Mouse (Mus musculus): Measurements from ENCODE around the gene Rufy1. TPM values are rescaled to one million over a fixed set of nuclear protein-coding genes. Genes with fewer than 3 reads are reported as not detected.

The Rufy1 gene
- polyA plus RNA-seq, 1 experiment from 2014 or later: 24.7 TPM

DNA sequence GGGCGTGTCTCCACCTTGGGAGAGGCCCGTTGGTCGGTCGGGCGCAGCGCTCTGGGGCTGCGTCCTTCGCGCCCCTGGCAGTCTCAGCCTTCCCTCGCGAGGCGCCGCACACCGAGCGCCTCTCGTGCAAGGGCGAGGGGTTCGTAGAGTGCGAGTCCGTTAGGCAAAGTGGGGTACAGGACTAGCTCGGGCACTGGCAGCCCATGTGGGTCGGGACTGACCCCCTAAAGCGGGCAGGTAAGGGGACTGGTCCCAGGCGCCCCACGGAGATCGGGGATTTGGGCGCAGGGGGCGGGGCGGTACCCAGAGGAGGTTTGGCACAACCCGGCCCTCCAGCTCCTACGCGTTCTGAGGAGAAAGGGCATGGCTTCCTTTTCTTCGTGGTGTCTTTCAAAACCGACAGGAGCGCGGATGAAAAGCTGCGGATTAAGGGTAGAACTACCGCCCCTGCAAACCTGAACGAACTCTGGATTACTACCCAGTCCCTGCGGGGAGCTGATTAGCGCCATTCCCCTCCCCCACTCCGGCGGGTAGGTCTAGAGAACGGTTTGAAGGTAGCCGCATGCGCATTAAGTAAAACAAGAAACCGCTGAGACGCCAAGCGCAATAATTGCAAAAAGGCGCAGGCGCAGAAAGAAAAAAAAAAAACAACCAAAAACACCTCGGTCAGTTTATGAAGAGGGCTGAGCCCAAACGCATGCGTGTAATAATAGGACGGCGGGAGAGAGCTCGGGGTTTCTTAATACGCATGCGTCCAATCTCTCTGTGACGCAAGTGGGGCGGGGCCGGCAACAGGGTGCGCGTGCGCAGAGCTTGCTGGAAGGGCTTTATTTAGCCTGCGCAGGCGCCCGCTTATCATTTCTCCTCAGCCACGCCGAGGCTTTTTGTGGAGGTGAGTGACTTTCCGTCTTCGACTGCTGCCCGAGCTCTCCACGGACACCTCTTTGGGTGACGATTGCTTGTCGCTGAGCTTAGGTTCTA lies 53.7 kb downstream of the Rufy1 start, which contains the start of gene Hnrnph1:
Gene Hnrnph1, plus strand, starts transcription at position 80 of the 981 bp plus-strand sequence.
- DNase-seq (ENCODE audit: low spot score, missing footprints) (peak; percentile 100), ATAC-seq (ENCODE audit: low FRiP score) (peak; percentile 90)
- Histone ChIP-seq H3K27me3 (ENCODE audit: control insufficient read depth, insufficient read depth, low read length) (peaks cover 10% of the 10 kb centered on the region), H3K9me3 (ENCODE audit: control insufficient read depth, low read length) (no peaks in the 10 kb centered on the region), H3K9ac (ENCODE audit: low read length) (peak within 1 kb of the TSS; percentile 100), H3K4me1 (ENCODE audit: control insufficient read depth, insufficient read depth, low read length) (peaks cover 28% of the 10 kb centered on the region), H3K27ac (ENCODE audit: low read depth, low read length) (peak within 1 kb of the TSS; percentile 98), H3K4me2 (peak within 1 kb of the TSS; percentile 97), H3K36me3 (ENCODE audit: control insufficient read depth, insufficient read depth, low read length) (peaks cover 9% of the 10 kb centered on the region; the same call in 1 of the 2 replicates), H3K4me3 (ENCODE audit: low read depth, low read length) (peak within 1 kb of the TSS; percentile 96)
- under 1% methylated on average over 76 of the region's 76 CpGs for WGBS

DNA sequence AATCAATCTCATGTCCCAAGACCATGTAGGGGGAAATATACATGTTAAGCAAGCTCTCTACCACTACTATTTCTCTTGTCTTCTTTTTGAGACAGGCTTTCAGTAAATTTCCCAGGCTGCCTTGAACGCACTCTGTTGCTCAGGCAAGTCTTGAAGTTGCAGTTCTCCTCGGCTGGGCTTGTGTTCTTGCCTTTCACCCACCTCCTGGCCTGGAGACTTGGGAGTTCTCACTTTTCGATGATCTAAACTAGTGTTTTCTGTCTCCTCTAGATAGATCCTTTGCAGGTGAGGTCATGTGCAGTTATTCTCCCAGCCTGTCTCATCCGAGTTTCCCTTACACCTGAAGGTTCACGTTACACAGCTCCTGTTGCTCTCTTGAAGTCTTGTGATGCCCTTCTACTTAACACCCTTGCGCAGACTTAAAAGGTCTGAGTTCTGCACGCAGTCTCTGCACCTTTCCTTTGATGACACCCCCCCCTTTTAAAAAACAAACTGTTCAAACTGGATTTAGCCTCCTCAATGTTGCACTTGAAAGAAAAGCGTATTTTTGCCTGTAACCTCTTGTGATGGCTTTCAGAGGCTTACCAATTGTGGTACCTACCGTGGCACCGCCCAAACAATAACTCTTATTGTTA lies 54.7 kb downstream of the Rufy1 start:
- H3K4me1 ChIP-seq (ENCODE audit: control insufficient read depth, insufficient read depth, low read length): peaks cover 29% of the 10 kb centered on the region
- 22% methylated on average over 10 of the region's 10 CpGs for whole genome bisulfite sequencing
- peak overlapping the region; percentile 96 for H3K4me3 ChIP-seq (ENCODE audit: low read depth, low read length)
- peak overlapping the region; percentile 100 for H3K9ac ChIP-seq (ENCODE audit: low read length)
- H3K4me2 ChIP-seq: peak overlapping the region; percentile 97
- ATAC-seq (ENCODE audit: low FRiP score) (no peak), DNase-seq (ENCODE audit: low spot score, missing footprints) (peak; percentile 88)
- H3K36me3 ChIP-seq (ENCODE audit: control insufficient read depth, insufficient read depth, low read length): peaks cover 6% of the 10 kb centered on the region; the same call in 1 of the 2 replicates
- peaks cover 12% of the 10 kb centered on the region for H3K27me3 ChIP-seq (ENCODE audit: control insufficient read depth, insufficient read depth, low read length)
- H3K27ac ChIP-seq (ENCODE audit: low read depth, low read length): peak overlapping the region; percentile 98
- H3K9me3 ChIP-seq (ENCODE audit: control insufficient read depth, low read length): no peaks in the 10 kb centered on the region

DNA sequence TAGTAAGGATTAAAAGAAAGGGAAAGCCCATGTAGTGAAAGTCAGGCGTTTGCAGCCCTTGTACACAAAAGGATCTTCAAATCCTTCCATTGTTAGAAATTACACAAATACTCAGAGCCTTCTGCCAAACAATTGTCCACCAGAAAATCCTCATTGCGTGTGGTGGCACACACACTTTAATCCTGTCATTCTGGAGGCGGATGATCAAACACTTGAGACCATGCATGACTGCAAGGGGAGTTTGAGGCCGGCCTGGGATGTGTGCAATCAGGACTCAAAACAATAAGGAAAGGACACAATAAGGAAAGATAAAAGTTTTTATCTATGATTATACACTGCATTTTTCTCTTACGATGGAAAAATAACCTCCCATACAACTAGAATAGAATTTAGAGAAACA lies 55.5 kb downstream of the Rufy1 start:
- Histone ChIP-seq H3K27me3 (ENCODE audit: control insufficient read depth, insufficient read depth, low read length) (peaks cover 12% of the 10 kb centered on the region), H3K9me3 (ENCODE audit: control insufficient read depth, low read length) (no peaks in the 10 kb centered on the region), H3K27ac (ENCODE audit: low read depth, low read length) (no peak overlapping the region), H3K4me3 (ENCODE audit: low read depth, low read length) (no peak overlapping the region), H3K4me1 (ENCODE audit: control insufficient read depth, insufficient read depth, low read length) (peaks cover 30% of the 10 kb centered on the region), H3K9ac (ENCODE audit: low read length) (no peak overlapping the region), H3K4me2 (no peak overlapping the region), H3K36me3 (ENCODE audit: control insufficient read depth, insufficient read depth, low read length) (peaks cover 5% of the 10 kb centered on the region; the same call in 1 of the 2 replicates)
- 17% methylated on average over 5 of the region's 5 CpGs for WGBS
- DNase-seq (ENCODE audit: low spot score, missing footprints) (peak; percentile 86), ATAC-seq (ENCODE audit: low FRiP score) (no peak)

DNA sequence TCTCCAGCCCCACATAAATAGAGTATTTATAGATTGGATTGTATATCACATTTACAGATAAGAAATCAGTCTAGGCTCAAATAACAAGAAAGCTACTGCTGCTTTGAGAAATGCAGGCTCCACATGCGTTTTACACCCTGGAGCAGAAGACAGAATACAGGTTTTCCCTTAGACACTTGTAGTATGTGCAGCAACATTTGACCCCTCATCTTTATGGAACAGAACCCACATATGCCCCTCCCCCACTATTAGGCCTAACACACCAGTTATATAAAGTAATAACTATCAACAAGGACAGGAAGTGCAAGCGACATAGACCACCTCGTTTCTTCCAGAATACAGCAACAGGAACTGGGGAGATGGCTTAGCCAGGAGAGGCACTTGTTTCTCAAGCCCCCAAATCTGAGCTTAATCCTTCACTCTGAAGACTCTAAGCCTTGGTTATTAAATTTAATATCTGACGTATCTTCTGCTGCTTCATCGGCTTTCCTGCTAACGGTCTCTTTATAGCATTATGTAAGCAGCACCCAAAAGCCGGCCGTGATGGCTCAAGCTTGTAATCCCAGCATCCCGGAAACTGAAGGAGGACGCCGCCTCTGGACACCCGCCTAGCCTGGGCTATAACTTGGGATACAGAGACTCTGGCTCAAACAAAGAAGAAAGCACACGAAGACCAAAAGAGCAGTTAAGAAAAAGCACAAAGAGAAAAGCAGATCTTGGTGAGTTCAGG lies 56.5 kb downstream of the Rufy1 start:
- no peak for ATAC-seq (ENCODE audit: low FRiP score)
- no peak overlapping the region for H3K4me2 ChIP-seq
- peaks cover 12% of the 10 kb centered on the region for H3K27me3 ChIP-seq (ENCODE audit: control insufficient read depth, insufficient read depth, low read length)
- H3K4me3 ChIP-seq (ENCODE audit: low read depth, low read length): no peak overlapping the region
- peak; percentile 86 for DNase-seq (ENCODE audit: low spot score, missing footprints)
- H3K4me1 ChIP-seq (ENCODE audit: control insufficient read depth, insufficient read depth, low read length): peaks cover 26% of the 10 kb centered on the region
- H3K9me3 ChIP-seq (ENCODE audit: control insufficient read depth, low read length): no peaks in the 10 kb centered on the region
- H3K27ac ChIP-seq (ENCODE audit: low read depth, low read length): no peak overlapping the region
- no peak overlapping the region for H3K9ac ChIP-seq (ENCODE audit: low read length)
- WGBS: 69% methylated on average over 13 of the region's 13 CpGs
- peaks cover under 1% of the 10 kb centered on the region; the same call in 1 of the 2 replicates for H3K36me3 ChIP-seq (ENCODE audit: control insufficient read depth, insufficient read depth, low read length)

DNA sequence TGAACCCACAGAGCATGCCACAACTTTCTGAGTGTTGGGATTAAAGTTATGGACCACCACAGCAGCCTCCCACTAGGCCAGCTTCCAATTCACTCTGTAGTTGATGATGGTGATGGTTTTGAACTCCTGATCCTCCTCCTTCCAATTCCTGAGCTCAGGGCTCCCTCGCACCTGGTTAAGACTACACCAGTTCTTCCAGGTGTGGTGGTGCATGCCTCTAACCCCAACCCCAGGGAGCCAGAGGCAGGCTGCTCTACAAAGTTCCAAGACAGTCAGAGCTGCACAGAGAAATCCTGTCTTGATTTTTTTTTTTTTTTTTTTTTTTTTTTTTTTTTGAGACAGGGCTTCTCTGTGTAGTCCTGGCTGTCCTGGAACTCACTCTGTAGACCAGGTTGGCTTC lies 57.3 kb downstream of the Rufy1 start:
- Histone ChIP-seq H3K4me2 (no peak overlapping the region), H3K4me3 (ENCODE audit: low read depth, low read length) (no peak overlapping the region), H3K36me3 (ENCODE audit: control insufficient read depth, insufficient read depth, low read length) (no peaks in the 10 kb centered on the region), H3K9me3 (ENCODE audit: control insufficient read depth, low read length) (no peaks in the 10 kb centered on the region), H3K9ac (ENCODE audit: low read length) (no peak overlapping the region), H3K4me1 (ENCODE audit: control insufficient read depth, insufficient read depth, low read length) (peaks cover 23% of the 10 kb centered on the region), H3K27ac (ENCODE audit: low read depth, low read length) (no peak overlapping the region), H3K27me3 (ENCODE audit: control insufficient read depth, insufficient read depth, low read length) (peaks cover 12% of the 10 kb centered on the region)
- ATAC-seq (ENCODE audit: low FRiP score) (no peak), DNase-seq (ENCODE audit: low spot score, missing footprints) (peak; percentile 79)
- 100% methylated on average over 1 of the region's 1 CpGs for WGBS

DNA sequence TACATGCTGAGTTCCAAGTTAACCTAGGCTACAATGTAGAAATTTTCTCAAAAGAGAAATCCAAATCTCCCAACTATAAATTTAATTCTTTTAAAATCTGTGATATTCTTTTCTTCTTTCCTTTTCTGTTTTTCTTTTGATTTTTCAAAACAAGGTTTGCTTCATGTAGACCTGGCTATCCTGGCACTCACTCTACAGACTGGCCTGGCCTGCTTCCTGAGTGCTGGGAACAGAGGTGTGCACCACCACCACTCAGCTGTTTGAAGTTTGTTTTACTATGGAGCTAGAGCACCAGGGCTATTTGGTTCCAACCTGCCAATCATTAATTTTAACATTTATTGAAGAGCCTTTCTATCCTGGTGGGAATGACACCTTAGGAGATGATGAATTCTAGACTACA lies 57.8 kb downstream of the Rufy1 start:
- peaks cover 23% of the 10 kb centered on the region for H3K4me1 ChIP-seq (ENCODE audit: control insufficient read depth, insufficient read depth, low read length)
- no peaks in the 10 kb centered on the region for H3K36me3 ChIP-seq (ENCODE audit: control insufficient read depth, insufficient read depth, low read length)
- H3K27me3 ChIP-seq (ENCODE audit: control insufficient read depth, insufficient read depth, low read length): peaks cover 12% of the 10 kb centered on the region
- H3K9me3 ChIP-seq (ENCODE audit: control insufficient read depth, low read length): no peaks in the 10 kb centered on the region
- no peak overlapping the region for H3K4me3 ChIP-seq (ENCODE audit: low read depth, low read length)
- DNase-seq (ENCODE audit: low spot score, missing footprints): peak; percentile 75
- ATAC-seq (ENCODE audit: low FRiP score): no peak
- H3K9ac ChIP-seq (ENCODE audit: low read length): no peak overlapping the region
- no peak overlapping the region for H3K4me2 ChIP-seq
- no peak overlapping the region for H3K27ac ChIP-seq (ENCODE audit: low read depth, low read length)

DNA sequence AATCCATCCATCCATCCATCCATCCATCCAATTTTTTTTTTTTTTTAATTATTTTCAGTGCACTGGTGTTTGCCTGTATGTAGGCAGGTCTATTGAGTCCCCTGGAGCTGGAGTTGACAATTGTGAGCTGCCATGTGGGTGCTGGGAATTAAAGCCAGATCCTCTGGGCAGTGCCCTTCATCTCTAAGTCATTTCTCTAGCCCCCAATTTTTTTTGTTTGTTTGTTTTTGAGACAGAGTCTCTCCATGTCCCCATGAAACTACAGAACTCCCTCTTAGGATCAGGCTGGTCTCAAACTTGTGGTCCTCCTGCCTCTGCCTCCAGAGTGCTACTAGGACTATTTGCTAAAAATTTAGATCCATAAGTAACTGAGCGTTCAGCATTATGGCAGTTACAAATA lies 59.0 kb downstream of the Rufy1 start:
- DNase-seq (ENCODE audit: low spot score, missing footprints): peak; percentile 88
- Histone ChIP-seq H3K4me3 (ENCODE audit: low read depth, low read length) (peak overlapping the region; percentile 25; the same call in 1 of the 2 replicates), H3K27ac (ENCODE audit: low read depth, low read length) (no peak overlapping the region), H3K9ac (ENCODE audit: low read length) (peak overlapping the region; percentile 78; the same call in 1 of the 2 replicates), H3K4me1 (ENCODE audit: control insufficient read depth, insufficient read depth, low read length) (peaks cover 23% of the 10 kb centered on the region), H3K4me2 (0 out of 2 replicates have a peak overlapping the region, but pooled peaks have one; percentile 58), H3K9me3 (ENCODE audit: control insufficient read depth, low read length) (no peaks in the 10 kb centered on the region), H3K36me3 (ENCODE audit: control insufficient read depth, insufficient read depth, low read length) (no peaks in the 10 kb centered on the region), H3K27me3 (ENCODE audit: control insufficient read depth, insufficient read depth, low read length) (peaks cover 12% of the 10 kb centered on the region)
- 96% methylated on average over 1 of the region's 1 CpGs for WGBS
- no peak for ATAC-seq (ENCODE audit: low FRiP score)

DNA sequence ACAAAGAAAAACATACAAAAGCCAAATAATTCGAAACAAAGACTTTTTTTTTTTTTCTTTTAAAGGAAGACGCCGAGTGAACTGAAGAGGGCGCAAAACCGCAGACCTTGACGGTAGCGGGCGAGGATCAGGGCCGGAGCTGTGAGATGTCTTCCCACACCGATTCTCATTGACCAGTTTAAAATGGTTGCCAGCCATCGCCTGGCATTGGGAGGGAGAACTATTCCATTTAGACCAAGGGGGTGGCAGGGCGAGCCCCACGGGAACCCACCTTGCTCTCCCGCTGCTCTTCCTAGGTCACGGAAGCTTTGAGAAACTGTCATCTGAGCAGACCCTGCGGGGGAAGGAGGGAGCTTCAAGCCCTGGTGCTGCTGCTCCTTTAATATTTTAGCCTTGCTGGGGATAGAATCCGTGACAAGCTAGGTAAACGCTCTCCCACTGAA lies 59.5 kb downstream of the Rufy1 start:
- peaks cover 12% of the 10 kb centered on the region for H3K27me3 ChIP-seq (ENCODE audit: control insufficient read depth, insufficient read depth, low read length)
- H3K36me3 ChIP-seq (ENCODE audit: control insufficient read depth, insufficient read depth, low read length): no peaks in the 10 kb centered on the region
- H3K4me1 ChIP-seq (ENCODE audit: control insufficient read depth, insufficient read depth, low read length): peaks cover 18% of the 10 kb centered on the region
- H3K9ac ChIP-seq (ENCODE audit: low read length): peak overlapping the region; percentile 78
- 1% methylated on average over 18 of the region's 18 CpGs for WGBS
- H3K4me3 ChIP-seq (ENCODE audit: low read depth, low read length): peak overlapping the region; percentile 25
- no peaks in the 10 kb centered on the region for H3K9me3 ChIP-seq (ENCODE audit: control insufficient read depth, low read length)
- H3K4me2 ChIP-seq: peak overlapping the region; percentile 58
- no peak overlapping the region for H3K27ac ChIP-seq (ENCODE audit: low read depth, low read length)
- DNase-seq (ENCODE audit: low spot score, missing footprints) (peak; percentile 94), ATAC-seq (ENCODE audit: low FRiP score) (peak; percentile 38; the same call in 1 of the 2 replicates)

All from midbrain, embryonic 11.5 days (tissue).